Mouse (Mus musculus): ENCODE measurements around the gene 1700020A23Rik. TPM values are rescaled to one million over a fixed set of nuclear protein-coding genes. Genes with fewer than 3 reads are reported as not detected.

1700020A23Rik gene
- polyA plus RNA-seq, 1 experiment from 2014 or later = 0.24 TPM

DNA sequence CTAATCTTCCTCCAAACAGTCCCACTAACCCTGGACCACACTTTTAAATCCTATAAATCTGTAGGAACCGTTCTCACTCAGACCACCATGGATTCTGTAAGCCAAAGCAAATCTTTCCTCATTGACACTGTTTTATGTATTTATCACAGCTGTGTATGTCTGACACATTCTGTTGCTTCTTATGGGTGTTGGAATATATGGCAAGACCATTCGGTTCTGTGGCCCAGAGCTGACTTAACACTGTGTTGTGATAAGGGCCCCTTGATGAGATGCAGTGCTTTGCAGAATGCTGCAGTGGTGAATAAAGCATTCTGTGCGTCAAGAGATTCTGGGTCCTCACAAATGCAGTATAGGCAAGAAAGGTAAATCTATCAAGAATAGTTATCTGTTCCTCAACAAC, 27.1 kb downstream of the 1700020A23Rik start:
- H3K27ac ChIP-seq (replicated peaks) = no peak overlapping the region
- no peaks in the 10 kb centered on the region for H3K27me3 ChIP-seq
- 0 out of 2 replicates have a peak, but pooled peaks cover 8% of the 10 kb centered on the region for H3K36me3 ChIP-seq
- H3K4me2 ChIP-seq (replicated peaks) = no peak overlapping the region
- H3K4me3 ChIP-seq (replicated peaks) = no peak overlapping the region
- no peak overlapping the region for H3K9ac ChIP-seq
- H3K9me3 ChIP-seq (replicated peaks) = no peaks in the 10 kb centered on the region
- WGBS = 85% methylated on average over 3 of the region's 3 CpGs
- H3K4me1 ChIP-seq = no peaks in the 10 kb centered on the region
- no peak for ATAC-seq (ENCODE audit: insufficient number of reproducible peaks, low FRiP score, low TSS enrichment, low read depth)

DNA sequence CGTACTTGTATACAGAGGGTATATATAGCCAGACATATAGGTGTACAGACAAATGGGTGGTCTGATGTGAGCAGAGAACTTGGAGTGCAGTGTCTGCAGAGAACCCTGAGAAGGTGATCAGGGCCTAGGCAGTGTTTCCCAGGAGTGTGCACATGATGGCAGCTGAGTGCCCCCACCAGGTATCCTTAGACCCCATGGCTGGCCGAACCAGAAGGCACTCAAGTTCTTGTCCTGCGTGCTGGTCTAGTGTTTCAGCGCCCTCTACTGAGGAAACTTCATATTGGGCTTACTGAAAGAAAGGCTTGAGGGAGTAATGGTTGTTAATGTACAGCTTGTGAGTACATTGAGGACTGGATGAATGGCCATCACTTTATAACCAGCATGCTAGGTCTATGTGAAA, 28.1 kb downstream of the 1700020A23Rik start:
- Histone ChIP-seq H3K4me1 (no peaks in the 10 kb centered on the region), H3K4me2 (replicated peaks) (no peak overlapping the region), H3K9me3 (replicated peaks) (no peaks in the 10 kb centered on the region), H3K27ac (replicated peaks) (no peak overlapping the region), H3K9ac (no peak overlapping the region), H3K4me3 (replicated peaks) (no peak overlapping the region), H3K27me3 (no peaks in the 10 kb centered on the region), H3K36me3 (peaks cover 14% of the 10 kb centered on the region)
- ATAC-seq (ENCODE audit: insufficient number of reproducible peaks, low FRiP score, low TSS enrichment, low read depth) = no peak
- 19% methylated on average over 4 of the region's 4 CpGs for WGBS

DNA sequence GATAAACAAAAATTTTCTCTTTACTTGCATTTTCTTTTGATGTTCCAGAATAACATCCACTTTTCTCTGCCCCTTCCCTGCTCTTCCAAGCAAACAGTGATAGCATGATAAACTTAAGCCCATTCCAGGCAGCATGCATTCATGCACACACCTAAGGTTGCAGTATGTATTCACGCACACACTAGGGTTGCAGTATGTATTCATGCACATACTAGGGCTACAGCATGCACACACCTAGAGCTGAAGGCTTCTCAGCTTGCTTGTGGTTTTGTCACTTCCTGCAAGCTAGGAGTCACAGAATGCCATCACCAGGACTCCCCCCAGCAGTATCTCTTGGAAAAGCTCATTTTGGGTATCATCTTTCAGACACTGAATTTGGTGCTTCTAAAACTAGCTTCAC, 31.7 kb downstream of the 1700020A23Rik start:
- WGBS = 94% methylated on average over 1 of the region's 1 CpGs
- H3K27ac ChIP-seq (replicated peaks) = no peak overlapping the region
- H3K36me3 ChIP-seq = peaks cover 47% of the 10 kb centered on the region
- H3K9me3 ChIP-seq (replicated peaks) = no peaks in the 10 kb centered on the region
- H3K4me2 ChIP-seq (replicated peaks) = no peak overlapping the region
- no peaks in the 10 kb centered on the region for H3K4me1 ChIP-seq
- no peak for ATAC-seq (ENCODE audit: insufficient number of reproducible peaks, low FRiP score, low TSS enrichment, low read depth)
- H3K27me3 ChIP-seq = no peaks in the 10 kb centered on the region
- H3K9ac ChIP-seq = no peak overlapping the region
- no peak overlapping the region for H3K4me3 ChIP-seq (replicated peaks)

DNA sequence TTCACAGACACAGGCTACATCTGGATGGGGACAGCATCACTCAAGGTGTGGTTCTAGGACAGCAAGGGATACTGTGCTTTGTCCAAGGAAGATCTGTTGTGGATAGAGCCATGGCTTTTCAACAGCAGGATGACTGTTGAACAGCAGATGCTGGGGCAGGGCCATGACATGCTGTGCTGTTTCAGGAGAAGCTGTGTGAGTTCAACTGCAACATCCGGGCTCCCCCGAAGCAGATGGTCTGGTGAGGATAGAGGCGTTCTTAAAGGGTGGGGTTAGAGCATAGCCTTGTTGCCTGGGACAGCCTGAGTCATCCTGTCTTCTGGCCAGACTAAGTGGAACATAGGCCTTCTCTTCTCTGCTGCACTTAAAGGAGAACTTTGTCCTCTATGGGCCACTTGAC, 33.8 kb downstream of the 1700020A23Rik start:
- Histone ChIP-seq H3K4me3 (replicated peaks) (no peak overlapping the region), H3K27me3 (no peaks in the 10 kb centered on the region), H3K9me3 (replicated peaks) (no peaks in the 10 kb centered on the region), H3K36me3 (peaks cover 62% of the 10 kb centered on the region), H3K9ac (no peak overlapping the region), H3K4me1 (no peaks in the 10 kb centered on the region), H3K27ac (replicated peaks) (no peak overlapping the region), H3K4me2 (replicated peaks) (no peak overlapping the region)
- no peak for ATAC-seq (ENCODE audit: insufficient number of reproducible peaks, low FRiP score, low TSS enrichment, low read depth)
- WGBS = 97% methylated on average over 3 of the region's 3 CpGs

DNA sequence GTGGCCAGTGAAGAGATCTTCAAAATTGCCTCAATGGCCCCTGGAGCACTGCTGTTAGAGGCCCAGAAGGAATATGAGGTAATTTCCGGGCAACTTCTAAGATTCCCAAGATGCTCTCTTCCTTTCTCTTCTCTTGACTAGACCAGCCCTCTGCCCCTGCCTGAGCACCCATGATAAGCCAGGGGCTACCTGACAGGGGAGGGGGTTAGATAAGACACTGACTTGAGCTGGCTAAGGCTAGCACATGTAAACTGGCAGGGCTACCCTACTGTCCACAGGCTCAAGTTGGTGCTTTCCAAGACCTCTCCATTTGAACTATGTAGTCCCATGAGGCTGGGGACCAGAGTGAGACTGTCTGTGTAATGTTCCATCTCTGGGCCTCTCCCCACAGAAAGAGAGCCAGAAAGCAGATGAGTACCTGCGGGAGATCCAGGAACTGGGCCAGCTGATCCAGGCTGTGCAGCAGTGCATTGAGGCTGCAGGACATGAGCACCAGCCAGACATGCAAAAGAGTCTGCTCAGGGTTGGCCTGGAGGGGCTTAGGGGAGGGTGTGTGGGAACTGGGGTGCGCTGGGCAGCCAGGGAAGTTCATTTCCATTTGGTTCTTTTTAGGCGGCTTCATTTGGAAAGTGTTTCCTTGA, 34.9 kb downstream of the 1700020A23Rik start:
- no peaks in the 10 kb centered on the region for H3K27me3 ChIP-seq
- H3K9me3 ChIP-seq (replicated peaks) = no peaks in the 10 kb centered on the region
- no peak overlapping the region for H3K4me3 ChIP-seq (replicated peaks)
- peaks cover 68% of the 10 kb centered on the region for H3K36me3 ChIP-seq
- ATAC-seq (ENCODE audit: insufficient number of reproducible peaks, low FRiP score, low TSS enrichment, low read depth) = no peak
- no peak overlapping the region for H3K9ac ChIP-seq
- H3K27ac ChIP-seq (replicated peaks) = no peak overlapping the region
- no peak overlapping the region for H3K4me2 ChIP-seq (replicated peaks)
- H3K4me1 ChIP-seq = no peaks in the 10 kb centered on the region
- 90% methylated on average over 4 of the region's 4 CpGs for WGBS

DNA sequence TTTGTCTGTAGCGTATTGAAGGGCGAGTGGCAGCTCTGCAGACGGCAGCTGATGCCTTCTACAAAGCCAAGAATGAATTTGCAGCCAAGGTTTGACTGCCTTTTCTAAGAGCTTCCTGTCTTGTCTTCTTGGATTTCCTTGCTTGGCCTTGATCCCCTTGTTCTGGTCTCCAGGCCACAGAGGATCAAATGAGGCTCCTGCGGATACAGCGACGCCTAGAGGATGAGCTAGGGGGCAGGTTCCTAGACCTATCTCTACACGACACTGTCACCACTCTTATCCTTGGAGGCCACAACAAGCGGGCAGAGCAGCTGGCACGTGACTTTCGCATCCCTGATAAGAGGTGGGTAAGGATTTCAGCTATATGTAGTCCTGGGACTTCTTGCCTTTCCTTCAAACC, 37.1 kb downstream of the 1700020A23Rik start:
- no peaks in the 10 kb centered on the region for H3K9me3 ChIP-seq (replicated peaks)
- 84% methylated on average over 10 of the region's 10 CpGs for WGBS
- no peaks in the 10 kb centered on the region for H3K4me1 ChIP-seq
- H3K4me2 ChIP-seq (replicated peaks) = no peak overlapping the region
- no peak overlapping the region for H3K27ac ChIP-seq (replicated peaks)
- no peaks in the 10 kb centered on the region for H3K27me3 ChIP-seq
- no peak overlapping the region for H3K4me3 ChIP-seq (replicated peaks)
- H3K9ac ChIP-seq = no peak overlapping the region
- peaks cover 68% of the 10 kb centered on the region for H3K36me3 ChIP-seq
- no peak for ATAC-seq (ENCODE audit: insufficient number of reproducible peaks, low FRiP score, low TSS enrichment, low read depth)

DNA sequence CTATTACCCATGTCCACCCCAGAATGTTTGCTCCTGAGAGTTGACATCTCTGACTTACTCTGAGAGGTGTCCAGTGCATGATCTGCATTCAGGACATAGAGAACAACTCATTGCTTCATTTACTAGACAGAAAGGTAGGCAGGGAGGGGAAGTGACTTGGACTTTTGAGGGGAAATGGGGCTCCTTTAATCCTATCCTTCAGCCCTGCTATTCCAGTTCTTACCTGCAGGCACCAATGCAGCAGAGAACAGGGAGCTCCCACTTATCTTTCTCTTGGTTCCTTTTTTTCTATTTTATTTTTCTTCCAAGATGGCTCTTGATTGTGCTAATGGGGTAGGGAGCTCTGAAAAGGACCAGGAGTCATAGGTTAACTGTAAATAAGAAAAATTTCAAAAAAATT, 43.4 kb downstream of the 1700020A23Rik start:
- Histone ChIP-seq H3K27me3 (no peaks in the 10 kb centered on the region; the same call in 1 of the 2 replicates), H3K36me3 (peaks cover 10% of the 10 kb centered on the region), H3K4me2 (replicated peaks) (no peak overlapping the region), H3K4me1 (peaks cover 26% of the 10 kb centered on the region), H3K4me3 (replicated peaks) (no peak overlapping the region), H3K9me3 (replicated peaks) (no peaks in the 10 kb centered on the region), H3K9ac (no peak overlapping the region), H3K27ac (replicated peaks) (no peak overlapping the region)
- no peak for ATAC-seq (ENCODE audit: insufficient number of reproducible peaks, low FRiP score, low TSS enrichment, low read depth)

DNA sequence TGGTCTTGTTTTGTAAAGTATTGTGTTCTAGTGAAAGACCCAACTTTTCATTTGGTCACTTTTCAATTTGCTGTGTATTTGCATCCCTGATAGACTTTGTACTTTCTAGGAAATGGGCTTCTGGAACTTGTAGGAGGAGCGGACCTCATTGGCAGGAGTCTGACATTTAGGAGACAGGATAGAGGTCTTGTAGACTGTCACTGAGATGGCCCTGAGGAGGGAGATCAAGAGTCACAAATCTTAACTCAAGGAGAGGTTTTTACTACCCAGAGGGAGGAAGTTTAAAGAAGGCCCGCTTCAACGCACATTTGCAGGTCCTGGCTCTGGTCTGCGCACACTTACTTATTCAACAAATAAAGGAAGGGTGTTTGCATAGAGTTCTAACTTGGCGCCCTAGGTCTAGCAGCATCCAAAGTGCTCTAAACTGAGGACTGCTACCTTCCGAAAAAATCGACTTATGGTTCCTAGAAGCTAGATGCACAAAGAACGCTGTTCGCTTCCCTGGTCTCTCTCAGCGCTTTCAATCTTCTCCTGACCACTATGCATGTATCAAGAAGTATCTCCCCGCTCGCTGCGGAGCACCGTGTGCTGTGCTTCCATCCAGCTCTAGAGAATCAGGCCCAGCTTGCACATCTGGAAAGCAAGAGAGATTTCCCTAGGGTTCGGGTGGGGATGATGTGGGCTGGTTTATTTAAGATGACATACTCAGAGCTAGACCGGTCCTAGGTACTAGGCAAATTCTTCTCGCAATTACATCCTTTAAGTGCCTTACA, 44.1 kb downstream of the 1700020A23Rik start:
- Histone ChIP-seq H3K4me2 (replicated peaks) (peak overlapping the region; percentile 87), H3K4me1 (peaks cover 27% of the 10 kb centered on the region), H3K9me3 (replicated peaks) (no peaks in the 10 kb centered on the region), H3K27me3 (no peaks in the 10 kb centered on the region; the same call in 1 of the 2 replicates), H3K36me3 (peaks cover 4% of the 10 kb centered on the region), H3K9ac (peak overlapping the region; percentile 90; the same call in 1 of the 2 replicates), H3K27ac (replicated peaks) (peak overlapping the region; percentile 90; the same call in 1 of the 2 replicates), H3K4me3 (replicated peaks) (peak overlapping the region; percentile 94)
- 9% methylated on average over 17 of the region's 17 CpGs for WGBS
- peak; percentile 12; the same call in 1 of the 2 replicates for ATAC-seq (ENCODE audit: insufficient number of reproducible peaks, low FRiP score, low TSS enrichment, low read depth)

DNA sequence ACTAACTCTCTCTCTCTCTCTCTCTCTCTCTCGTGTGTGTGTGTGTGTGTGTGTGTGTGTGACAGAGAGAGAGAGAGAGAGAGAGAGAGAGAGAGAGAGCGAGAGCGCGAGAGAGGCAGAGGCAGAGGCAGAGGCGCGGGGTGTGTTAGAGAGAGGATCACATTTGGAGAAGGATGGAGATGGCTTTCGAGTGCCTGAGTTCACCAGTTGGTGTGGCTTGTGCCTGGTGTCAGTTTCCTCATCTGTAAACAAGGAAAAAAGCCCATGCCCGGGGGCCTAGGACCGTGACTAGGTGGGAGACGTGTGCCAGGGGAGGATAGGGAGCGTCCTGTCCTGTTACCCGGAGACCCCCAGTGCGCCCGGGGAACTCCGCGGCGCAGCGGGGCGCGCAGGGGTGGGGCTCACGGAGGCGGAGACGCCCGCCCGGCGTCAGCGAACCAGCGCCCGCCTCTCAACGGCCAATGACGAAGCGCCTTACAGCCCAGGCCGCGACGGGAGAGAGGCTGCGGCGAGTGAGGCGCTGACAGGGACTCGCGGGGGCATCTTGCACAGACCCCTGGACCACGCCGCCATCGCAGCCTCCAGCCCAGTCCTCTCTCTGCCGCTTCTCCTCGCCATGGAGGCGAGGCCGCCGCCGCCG, 44.9 kb downstream of the 1700020A23Rik start, which contains the start of gene Ptpra:
Gene Ptpra, plus strand, starts transcription at position 485 of the 640 bp plus-strand sequence.
- ATAC-seq (ENCODE audit: insufficient number of reproducible peaks, low FRiP score, low TSS enrichment, low read depth) = peak; percentile 97
- H3K9me3 ChIP-seq (replicated peaks) = no peaks in the 10 kb centered on the region
- H3K4me1 ChIP-seq = peaks cover 27% of the 10 kb centered on the region
- no peaks in the 10 kb centered on the region for H3K36me3 ChIP-seq
- peak within 1 kb of the TSS; percentile 90 for H3K27ac ChIP-seq (replicated peaks)
- WGBS = 0% methylated on average over 50 of the region's 50 CpGs
- no peaks in the 10 kb centered on the region; the same call in 1 of the 2 replicates for H3K27me3 ChIP-seq
- peak within 1 kb of the TSS; percentile 87 for H3K4me2 ChIP-seq (replicated peaks)
- peak within 1 kb of the TSS; percentile 90 for H3K9ac ChIP-seq
- peak within 1 kb of the TSS; percentile 94 for H3K4me3 ChIP-seq (replicated peaks)

DNA sequence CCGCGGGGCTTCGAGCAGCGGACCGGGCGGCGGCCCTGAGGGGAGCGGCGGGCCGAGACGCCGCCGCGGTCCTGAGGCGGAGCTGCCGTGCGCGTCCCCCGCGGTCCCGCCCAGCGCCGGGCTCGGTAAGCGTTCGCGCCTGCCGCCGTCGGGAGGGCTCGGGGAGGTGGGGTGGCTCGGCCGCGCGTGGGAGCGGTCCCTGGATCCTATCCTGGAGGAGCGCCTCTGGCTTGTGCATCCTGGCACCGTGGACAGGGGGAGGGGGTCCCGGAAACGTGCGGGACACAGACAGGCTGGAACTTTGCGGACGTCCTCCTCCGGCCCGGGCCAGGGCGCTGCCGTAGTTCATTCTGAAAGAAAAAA, 45.4 kb downstream of the 1700020A23Rik start:
- under 1% methylated on average over 36 of the region's 47 CpGs for WGBS
- peak overlapping the region; percentile 87 for H3K4me2 ChIP-seq (replicated peaks)
- H3K9me3 ChIP-seq (replicated peaks) = no peaks in the 10 kb centered on the region
- peak overlapping the region; percentile 90 for H3K27ac ChIP-seq (replicated peaks)
- H3K36me3 ChIP-seq = no peaks in the 10 kb centered on the region
- H3K4me3 ChIP-seq (replicated peaks) = peak overlapping the region; percentile 94
- H3K27me3 ChIP-seq = no peaks in the 10 kb centered on the region; the same call in 1 of the 2 replicates
- peak overlapping the region; percentile 90 for H3K9ac ChIP-seq
- peak; percentile 85 for ATAC-seq (ENCODE audit: insufficient number of reproducible peaks, low FRiP score, low TSS enrichment, low read depth)
- H3K4me1 ChIP-seq = peaks cover 27% of the 10 kb centered on the region

DNA sequence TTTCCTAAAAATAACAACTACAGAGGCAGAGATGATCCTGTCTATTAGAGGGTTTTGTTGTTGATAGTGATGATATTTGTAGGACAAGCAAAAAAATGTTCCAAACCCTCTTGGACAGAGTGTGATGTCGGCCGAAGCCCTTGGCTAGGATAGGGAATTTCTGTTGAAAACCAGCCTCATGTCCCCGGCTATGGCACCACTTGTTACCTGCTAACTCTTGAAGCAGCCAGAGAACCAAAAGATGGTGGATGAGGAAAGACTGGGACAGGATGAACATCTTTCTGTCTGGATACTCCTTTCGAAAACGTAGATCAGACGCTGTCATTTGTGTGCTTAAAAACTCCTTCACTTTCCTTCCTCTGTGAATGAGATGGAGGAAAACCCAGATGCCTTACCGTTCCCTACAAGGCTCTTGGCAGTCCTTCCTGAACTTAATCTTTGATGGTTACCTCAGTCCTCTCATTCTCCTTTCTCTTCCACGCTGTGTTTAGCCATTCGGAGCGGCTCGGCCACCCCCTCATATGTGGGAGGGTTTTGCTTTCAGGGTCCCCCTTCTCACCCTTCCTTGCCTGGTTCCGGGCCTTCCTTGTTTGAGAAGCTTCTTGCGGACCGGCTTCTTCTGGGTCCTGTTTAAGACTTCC, 46.1 kb downstream of the 1700020A23Rik start:
- no peak for ATAC-seq (ENCODE audit: insufficient number of reproducible peaks, low FRiP score, low TSS enrichment, low read depth)
- no peaks in the 10 kb centered on the region for H3K9me3 ChIP-seq (replicated peaks)
- H3K4me2 ChIP-seq (replicated peaks) = peak overlapping the region; percentile 87
- H3K9ac ChIP-seq = peak overlapping the region; percentile 90
- H3K4me1 ChIP-seq = peaks cover 27% of the 10 kb centered on the region
- H3K4me3 ChIP-seq (replicated peaks) = peak overlapping the region; percentile 94
- H3K36me3 ChIP-seq = no peaks in the 10 kb centered on the region
- H3K27me3 ChIP-seq = no peaks in the 10 kb centered on the region; the same call in 1 of the 2 replicates
- WGBS = 54% methylated on average over 14 of the region's 14 CpGs
- H3K27ac ChIP-seq (replicated peaks) = no peak overlapping the region

Measured in embryonic facial prominence, embryonic 15.5 days (tissue).